Comparison of ENCODE assay signal across 8 mouse cellular contexts in the genomic region with DNA sequence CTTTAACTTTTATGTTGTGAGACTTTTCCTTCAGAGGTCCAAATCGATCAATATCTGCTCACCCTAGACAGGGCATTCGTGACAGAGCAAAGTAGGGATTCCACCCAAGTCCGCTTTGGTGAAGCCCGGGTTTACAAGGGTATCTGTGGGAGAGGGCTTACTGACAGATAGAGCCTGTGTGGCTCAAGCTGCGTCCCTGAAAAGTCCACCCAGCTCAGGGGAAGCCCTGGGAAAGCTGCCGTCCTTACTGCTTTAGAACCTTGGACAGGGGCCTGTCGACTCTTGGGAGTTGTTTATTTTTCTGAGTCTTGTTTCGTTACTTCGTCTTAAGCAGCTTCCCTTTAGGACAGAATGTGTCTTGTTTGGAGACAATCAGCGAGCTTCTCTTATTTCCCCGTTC. TPM values are rescaled to one million over a fixed set of nuclear protein-coding genes. Genes with fewer than 3 reads are reported as not detected.
DNase-seq lines count a peak whose midpoint lies in the region; ATAC-seq and TF ChIP-seq lines count a peak whose summit lies in the region.

No protein-coding gene starts in this region.

- no peaks in the 10 kb centered on the region for H3K9me3 ChIP-seq in CH12.LX (replicated peaks; ENCODE audit: low read length)
- H3K9me3 ChIP-seq in forebrain, embryonic 14.5 days (replicated peaks; ENCODE audit: control insufficient read depth, low read length): no peaks in the 10 kb centered on the region

- H3K4me1 ChIP-seq in CH12.LX (ENCODE audit: control insufficient read depth in 1 of 2, insufficient read depth in 2 of 2): peaks cover 4% of the 10 kb centered on the region in 2 experiments; a peak in 2 of 4 replicates
- H3K4me1 ChIP-seq in forebrain, embryonic 14.5 days (ENCODE audit: control insufficient read depth, insufficient read depth, low read length): no peaks in the 10 kb centered on the region; the same call in 1 of the 2 replicates

- peaks cover 35% of the 10 kb centered on the region for H3K27me3 ChIP-seq in CH12.LX (replicated peaks)
- peaks cover 4% of the 10 kb centered on the region; the same call in 1 of the 2 replicates for H3K27me3 ChIP-seq in forebrain, embryonic 14.5 days (replicated peaks; ENCODE audit: control insufficient read depth, insufficient read depth, low read length)

- TF ChIP-seq CTCF in CH12.LX (conservative IDR thresholded peaks at IDR 0.05 in 1 of 2, IDR thresholded peaks at IDR 0.05 in 1 of 2; ENCODE audit: low read depth in 2 of 2, low read length in 2 of 2): no peak

- H3K9ac ChIP-seq in CH12.LX (ENCODE audit: insufficient read depth, low read depth): peak overlapping the region; percentile 55; the same call in 1 of the 2 replicates
- H3K9ac ChIP-seq in forebrain, embryonic 14.5 days (ENCODE audit: low read length): peak overlapping the region; percentile 21; the same call in 1 of the 2 replicates

- H3K4me3 ChIP-seq in CH12.LX (replicated peaks in 1 of 3; ENCODE audit: low read depth in 2 of 3, low read length in 2 of 3, poor library complexity in 1 of 3): no peak overlapping the region
- H3K4me3 ChIP-seq in forebrain, embryonic 14.5 days (ENCODE audit: low read depth, low read length): peak overlapping the region; percentile 73

- no peak for TF ChIP-seq RAD21 in CH12.LX (IDR thresholded peaks at IDR 0.05; ENCODE audit: low read depth, low read length)

- peak overlapping the region; percentile 72 for H3K4me2 ChIP-seq in CH12.LX (ENCODE audit: insufficient read depth, low read depth, poor library complexity, severe bottlenecking)
- H3K4me2 ChIP-seq in forebrain, embryonic 14.5 days (ENCODE audit: low read length): peak overlapping the region; percentile 96

- WGBS in forebrain, embryonic 14.5 days: 15% methylated on average over 11 of the region's 11 CpGs

- no peaks in the 10 kb centered on the region for H3K79me2 ChIP-seq in CH12.LX (replicated peaks; ENCODE audit: control insufficient read depth, extremely low read depth, insufficient read depth, poor library complexity, severe bottlenecking)

- DNase-seq in adrenal gland, adult (ENCODE audit: inconsistent age in 2 of 2, low spot score in 1 of 2): peak; percentile 11 to 56
- DNase-seq in adrenal gland, adult 8-10 months: no peak
- DNase-seq in CH12.LX (ENCODE audit: extremely low read depth): no peak
- no peak for DNase-seq in forebrain, embryonic 14.5 days (ENCODE audit: low spot score)
- peak; percentile 1 to 19 for DNase-seq in kidney, postnatal 36 days
- peak; percentile 42 for DNase-seq in neural tube, embryonic 10.5 days (ENCODE audit: extremely low spot score, low spot score)
- no peak for DNase-seq in frontal cortex, postnatal 25 days (ENCODE audit: low spot score in 2 of 2)
- no peak for DNase-seq in right cerebral cortex, adult 18-20 months

- ATAC-seq in forebrain, embryonic 14.5 days: no peak

- in situ Hi-C loops in CH12.LX (cut with MboI; ENCODE audit: low pct_ligation_motif_present, low pct_unique_long_range_greater_than_20kb, low sequenced_read_pairs): loop anchor here (25.0 kb wide), 1 partner anchor 309 kb away; no protein-coding TSS in a partner anchor

- no peaks in the 10 kb centered on the region for H3K36me3 ChIP-seq in CH12.LX (replicated peaks in 1 of 2; ENCODE audit: control insufficient read depth in 1 of 2, insufficient read depth in 1 of 2, low read length in 1 of 2)
- H3K36me3 ChIP-seq in forebrain, embryonic 14.5 days (ENCODE audit: control insufficient read depth, insufficient read depth, low read length): no peaks in the 10 kb centered on the region

- no peak for TF ChIP-seq EP300 in CH12.LX (IDR thresholded peaks at IDR 0.05; ENCODE audit: low read length)

- no peak for TF ChIP-seq POLR2A in CH12.LX (IDR thresholded peaks at IDR 0.05; ENCODE audit: low read depth, low read length)

- no peak overlapping the region for H3K27ac ChIP-seq in CH12.LX (ENCODE audit: insufficient read depth, low read depth)
- no peak overlapping the region for H3K27ac ChIP-seq in forebrain, embryonic 14.5 days (ENCODE audit: low read depth, low read length)

- dilution Hi-C loops in CH12.LX (cut with MboI; ENCODE audit: extremely low pct_ligation_motif_present, extremely low pct_unique_long_range_greater_than_20kb, low sequenced_read_pairs): no loop called here

TF ChIP-seq in CH12.LX, 34 proteins besides CTCF, POLR2A, EP300 and RAD21:
- TF ChIP-seq ZNF384 (IDR thresholded peaks at IDR 0.05; ENCODE audit: low read depth, low read length) (no peak), POLR2AphosphoS2 (IDR thresholded peaks at IDR 0.05; ENCODE audit: low read depth, low read length) (no peak), PAX5 (IDR thresholded peaks at IDR 0.05; ENCODE audit: low read length) (no peak), UBTF (IDR thresholded peaks at IDR 0.05; ENCODE audit: low read depth, low read length) (no peak), SIN3A (IDR thresholded peaks at IDR 0.05; ENCODE audit: low read length) (0 out of 2 replicates have a peak, but pooled peaks have one; percentile 7), USF2 (conservative IDR thresholded peaks at IDR 0.05; ENCODE audit: low read depth, low read length) (no peak), ELF1 (IDR thresholded peaks at IDR 0.05; ENCODE audit: low read depth, low read length) (no peak), GABPA (IDR thresholded peaks at IDR 0.05; ENCODE audit: insufficient replicate concordance, low read depth, low read length) (no peak), IRF4 (IDR thresholded peaks at IDR 0.05; ENCODE audit: low read depth, low read length) (no peak)

RNA-seq across cellular contexts. Expression of gene Spdya, which starts 1.0 kb away (rescaled TPM):
- total RNA-seq in adrenal gland, adult 8-10 months (2022): 1 to 10 TPM in 2 of 4 experiments, under 1 TPM in 2; 0.49 to 1.9 (median 1.3) TPM
- total RNA-seq in CH12.LX (2012; rRNA removed): 0.04 and 0.08 TPM in 2 replicates
- total RNA-seq in CH12.LX (2014; rRNA removed): 0.16 TPM in 1 of 2 replicates, not detected in the other
- polyA plus RNA-seq in CH12.LX (2012; ENCODE audit: insufficient read length, low read depth): 0.26 and 0.80 TPM in 2 replicates
- 1.4 and 1.7 TPM in 2 replicates for polyA plus RNA-seq in forebrain, embryonic 14.5 days (2014; fragmentation: Nextera tagmentation; extraction: Ambion mirVana)

RNA-seq across cellular contexts. Expression of gene Ndc80, which starts 26.2 kb away (rescaled TPM):
- 1 to 10 TPM in 2 of 4 experiments, under 1 TPM in 2; 0.67 to 1.5 (median 0.99) TPM for total RNA-seq in adrenal gland, adult 8-10 months (2022)
- total RNA-seq in CH12.LX (2012; rRNA removed): 24.4 and 26.7 TPM in 2 replicates
- total RNA-seq in CH12.LX (2014; rRNA removed): 44.5 and 55.6 TPM in 2 replicates
- 41.8 and 49.6 TPM in 2 replicates for polyA plus RNA-seq in CH12.LX (2012; ENCODE audit: insufficient read length, low read depth)
- 22.7 and 25.2 TPM in 2 replicates for polyA plus RNA-seq in forebrain, embryonic 14.5 days (2014; fragmentation: Nextera tagmentation; extraction: Ambion mirVana)

Comparison
In these comparisons a context has a peak if more than half of its experiments do, and no peak if none do; other contexts are left out.
1. DNase-seq: peak in adrenal gland, adult (2 of 2), kidney, postnatal 36 days (2 of 2) and neural tube, embryonic 10.5 days (single experiment); none in adrenal gland, adult 8-10 months (single experiment), CH12.LX (single experiment), forebrain, embryonic 14.5 days (single experiment), frontal cortex, postnatal 25 days (0 of 2) and right cerebral cortex, adult 18-20 months (single experiment).
2. RNA of gene Ndc80, which starts 26.2 kb away (total RNA-seq): 24.4 to 55.6 TPM in CH12.LX; 0.67 to 1.5 TPM in adrenal gland, adult 8-10 months; every median in the first group is over 10 times any median in the second.